Mouse (Mus musculus) testis, adult 10 weeks (tissue): ENCODE results near the gene Olfr1391. TPM values are rescaled to one million over a fixed set of nuclear protein-coding genes. Genes with fewer than 3 reads are reported as not detected.

Experiments used
- polyA plus RNA-seq: library from polyadenylated mRNA; stranded (reverse); fragments of 350-450 nt; fragmentation: Illumina TruSeq; extraction: RNeasy Lipid Tissue Mini Kit (QIAGEN cat#74804); gene quantifications from one replicate; pipeline ENCODE4 v1.2.3, GENCODE M21; 2014; ENCODE audit warnings: low read depth, low replicate concordance

Olfr1391 gene
- polyA plus RNA-seq: not detected

DNA sequence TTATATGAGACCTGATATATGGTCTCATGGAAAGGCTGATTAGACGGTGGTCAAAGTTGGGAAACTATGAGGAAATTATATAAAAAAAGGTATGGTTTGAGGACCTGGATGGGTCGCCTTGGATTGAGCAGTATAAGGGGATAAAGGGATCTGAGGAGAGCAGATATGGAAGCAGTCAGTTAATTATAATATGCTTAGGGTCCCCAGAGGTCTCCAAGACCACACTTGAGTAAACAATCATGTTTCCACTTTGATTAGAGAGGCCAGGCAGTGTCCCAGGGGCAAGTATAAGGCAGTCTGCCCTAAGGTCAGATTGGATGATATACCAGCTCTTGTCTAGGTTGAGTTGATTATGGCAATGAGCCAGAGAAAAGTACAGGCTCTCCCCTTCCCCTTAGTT lies at the start of gene Olfr1391:
Olfr1391 (plus strand) TSS at position 301 of the 400 bp plus-strand sequence.

GRCm38 (mm10) chr11:49278222-49278621 lies 44.3 kb upstream of the Olfr1391 start, which contains the start of gene Olfr1393:
Gene Olfr1393, plus strand, starts transcription at chr11:49278304.

DNA sequence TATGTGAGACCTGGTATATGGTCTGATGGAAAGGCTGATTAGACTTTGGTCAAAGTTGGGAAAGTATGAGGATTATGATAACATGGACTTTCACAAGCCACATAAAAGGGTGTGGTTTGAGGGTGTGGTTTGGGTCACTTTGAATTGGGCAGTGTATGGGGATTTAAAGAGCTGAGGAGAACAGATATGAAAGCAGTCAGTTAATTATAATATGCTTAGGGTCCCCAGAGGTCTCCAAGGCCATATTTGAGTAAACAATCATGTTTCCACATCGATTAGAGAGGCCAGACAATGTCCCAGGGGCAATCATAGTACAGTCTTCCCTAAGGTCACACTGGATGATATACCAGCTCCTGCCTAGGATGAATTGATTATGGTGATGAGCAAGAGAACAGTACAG lies 37.6 kb upstream of the Olfr1391 start, which contains the start of gene Olfr1392:
Olfr1392 (plus strand) TSS at position 301 of the 400 bp plus-strand sequence.

GRCm38 (mm10) chr11:49304441-49304840 lies 18.1 kb upstream of the Olfr1391 start, which contains the start of gene Olfr10:
Gene Olfr10, plus strand, starts transcription at chr11:49304741.

GRCm38 (mm10) chr11:49334888-49335287 lies 12.3 kb downstream of the Olfr1391 start, which contains the start of gene Olfr1390:
Gene Olfr1390, plus strand, starts transcription at chr11:49335188.

Other genes starting within 250 kb of the Olfr1391 start
- gene Ifi47, start 246.2 kb upstream of the Olfr1391 start, polyA plus RNA-seq: 1.4 TPM
- not detected for gene Olfr1396, start 207.9 kb upstream of the Olfr1391 start, polyA plus RNA-seq
- not detected for gene Olfr1395, start 180.5 kb upstream of the Olfr1391 start, polyA plus RNA-seq
- not detected for gene Olfr1394, start 168.4 kb upstream of the Olfr1391 start, polyA plus RNA-seq
- 0.04 TPM for gene Btnl9, start 135.6 kb upstream of the Olfr1391 start, polyA plus RNA-seq
- gene Zfp62, start 119.5 kb upstream of the Olfr1391 start, polyA plus RNA-seq: 143 TPM
- 5.2 TPM for gene Mgat1, start 78.6 kb upstream of the Olfr1391 start, polyA plus RNA-seq
- gene Olfr1393, start 44.4 kb upstream of the Olfr1391 start, polyA plus RNA-seq: 2.3 TPM
- gene Olfr1392, start 37.5 kb upstream of the Olfr1391 start, polyA plus RNA-seq: 1.9 TPM
- gene Olfr10, start 18.0 kb upstream of the Olfr1391 start, polyA plus RNA-seq: not detected
- gene Olfr1390, start 12.4 kb downstream of the Olfr1391 start, polyA plus RNA-seq: not detected
- gene Olfr1389, start 100.3 kb downstream of the Olfr1391 start, polyA plus RNA-seq: 0.50 TPM
- 0.14 TPM for gene Olfr1388, start 113.9 kb downstream of the Olfr1391 start, polyA plus RNA-seq
- not detected for gene Olfr1387, start 132.6 kb downstream of the Olfr1391 start, polyA plus RNA-seq
- gene Olfr1386, start 142.3 kb downstream of the Olfr1391 start, polyA plus RNA-seq: not detected
- not detected for gene Olfr1385, start 166.3 kb downstream of the Olfr1391 start, polyA plus RNA-seq
- gene Olfr1384, start 184.0 kb downstream of the Olfr1391 start, polyA plus RNA-seq: not detected
- not detected for gene Olfr1383, start 196.9 kb downstream of the Olfr1391 start, polyA plus RNA-seq
- gene Olfr1382, start 205.5 kb downstream of the Olfr1391 start, polyA plus RNA-seq: not detected
- not detected for gene Olfr1381, start 220.7 kb downstream of the Olfr1391 start, polyA plus RNA-seq
- gene Olfr1380, start 234.1 kb downstream of the Olfr1391 start, polyA plus RNA-seq: not detected